Mouse (Mus musculus): ENCODE data around the gene Tesc. TPM values are rescaled to one million over a fixed set of nuclear protein-coding genes. Genes with fewer than 3 reads are reported as not detected.

The Tesc gene
- polyA plus RNA-seq, 1 experiment: 9.8 TPM

GRCm38 (mm10) chr5:118010872-118011271, 16.7 kb upstream of the Tesc start:
- TF ChIP-seq POLR2A (IDR thresholded peaks at IDR 0.05; ENCODE audit: low read depth, low read length): no peak
- TF ChIP-seq CTCF (IDR thresholded peaks at IDR 0.05; ENCODE audit: extremely low read depth, insufficient read length, insufficient replicate concordance, low read depth, low read length): no peak
- H3K27ac ChIP-seq (ENCODE audit: insufficient read depth, low read depth, low read length): no peak overlapping the region
- no peak overlapping the region for H3K4me3 ChIP-seq (ENCODE audit: low read depth, low read length)
- H3K27me3 ChIP-seq (ENCODE audit: control insufficient read depth, insufficient read depth, low read length): no peaks in the 10 kb centered on the region
- WGBS: 59% methylated on average over 7 of the region's 7 CpGs
- H3K36me3 ChIP-seq (ENCODE audit: control insufficient read depth, insufficient read depth, low read length): peaks cover 3% of the 10 kb centered on the region; the same call in 1 of the 2 replicates
- H3K4me1 ChIP-seq (ENCODE audit: control insufficient read depth, insufficient read depth, insufficient read length, low read length): no peaks in the 10 kb centered on the region

GRCm38 (mm10) chr5:118011796-118012195, 15.7 kb upstream of the Tesc start:
- no peak overlapping the region for H3K27ac ChIP-seq (ENCODE audit: insufficient read depth, low read depth, low read length)
- TF ChIP-seq CTCF (IDR thresholded peaks at IDR 0.05; ENCODE audit: extremely low read depth, insufficient read length, insufficient replicate concordance, low read depth, low read length) (no peak), POLR2A (IDR thresholded peaks at IDR 0.05; ENCODE audit: low read depth, low read length) (no peak)
- 74% methylated on average over 7 of the region's 7 CpGs for WGBS
- H3K4me3 ChIP-seq (ENCODE audit: low read depth, low read length): no peak overlapping the region
- peaks cover 3% of the 10 kb centered on the region; the same call in 1 of the 2 replicates for H3K36me3 ChIP-seq (ENCODE audit: control insufficient read depth, insufficient read depth, low read length)
- H3K4me1 ChIP-seq (ENCODE audit: control insufficient read depth, insufficient read depth, insufficient read length, low read length): no peaks in the 10 kb centered on the region
- H3K27me3 ChIP-seq (ENCODE audit: control insufficient read depth, insufficient read depth, low read length): no peaks in the 10 kb centered on the region

- no peak for TF ChIP-seq POLR2A (IDR thresholded peaks at IDR 0.05; ENCODE audit: low read depth, low read length)
- TF ChIP-seq CTCF (IDR thresholded peaks at IDR 0.05; ENCODE audit: extremely low read depth, insufficient read length, insufficient replicate concordance, low read depth, low read length): no peak
Measured at GRCm38 (mm10) chr5:118015028-118015427, 12.5 kb upstream of the Tesc start.

GRCm38 (mm10) chr5:118015669-118016068, 11.9 kb upstream of the Tesc start:
- no peaks in the 10 kb centered on the region for H3K36me3 ChIP-seq (ENCODE audit: control insufficient read depth, insufficient read depth, low read length)
- H3K4me1 ChIP-seq (ENCODE audit: control insufficient read depth, insufficient read depth, insufficient read length, low read length): no peaks in the 10 kb centered on the region
- TF ChIP-seq POLR2A (IDR thresholded peaks at IDR 0.05; ENCODE audit: low read depth, low read length) (no peak), CTCF (IDR thresholded peaks at IDR 0.05; ENCODE audit: extremely low read depth, insufficient read length, insufficient replicate concordance, low read depth, low read length) (no peak)
- WGBS: 81% methylated on average over 2 of the region's 2 CpGs
- no peak overlapping the region for H3K27ac ChIP-seq (ENCODE audit: insufficient read depth, low read depth, low read length)
- no peaks in the 10 kb centered on the region for H3K27me3 ChIP-seq (ENCODE audit: control insufficient read depth, insufficient read depth, low read length)
- no peak overlapping the region for H3K4me3 ChIP-seq (ENCODE audit: low read depth, low read length)

More at GRCm38 (mm10) chr5:118015028-118015427, 12.5 kb upstream of the Tesc start:
- Histone ChIP-seq H3K27ac (ENCODE audit: insufficient read depth, low read depth, low read length) (no peak overlapping the region), H3K4me1 (ENCODE audit: control insufficient read depth, insufficient read depth, insufficient read length, low read length) (no peaks in the 10 kb centered on the region), H3K27me3 (ENCODE audit: control insufficient read depth, insufficient read depth, low read length) (no peaks in the 10 kb centered on the region), H3K36me3 (ENCODE audit: control insufficient read depth, insufficient read depth, low read length) (no peaks in the 10 kb centered on the region), H3K4me3 (ENCODE audit: low read depth, low read length) (no peak overlapping the region)
- WGBS: 29% methylated on average over 12 of the region's 12 CpGs

GRCm38 (mm10) chr5:118017527-118017926, 10.0 kb upstream of the Tesc start:
- Histone ChIP-seq H3K4me3 (ENCODE audit: low read depth, low read length) (no peak overlapping the region), H3K27ac (ENCODE audit: insufficient read depth, low read depth, low read length) (no peak overlapping the region), H3K27me3 (ENCODE audit: control insufficient read depth, insufficient read depth, low read length) (no peaks in the 10 kb centered on the region), H3K4me1 (ENCODE audit: control insufficient read depth, insufficient read depth, insufficient read length, low read length) (no peaks in the 10 kb centered on the region), H3K36me3 (ENCODE audit: control insufficient read depth, insufficient read depth, low read length) (no peaks in the 10 kb centered on the region)
- no peak for TF ChIP-seq CTCF (IDR thresholded peaks at IDR 0.05; ENCODE audit: extremely low read depth, insufficient read length, insufficient replicate concordance, low read depth, low read length)
- TF ChIP-seq POLR2A (IDR thresholded peaks at IDR 0.05; ENCODE audit: low read depth, low read length): no peak
- 51% methylated on average over 5 of the region's 5 CpGs for WGBS

- Histone ChIP-seq H3K27ac (ENCODE audit: insufficient read depth, low read depth, low read length) (no peak overlapping the region), H3K4me3 (ENCODE audit: low read depth, low read length) (no peak overlapping the region), H3K27me3 (ENCODE audit: control insufficient read depth, insufficient read depth, low read length) (no peaks in the 10 kb centered on the region), H3K4me1 (ENCODE audit: control insufficient read depth, insufficient read depth, insufficient read length, low read length) (no peaks in the 10 kb centered on the region), H3K36me3 (ENCODE audit: control insufficient read depth, insufficient read depth, low read length) (no peaks in the 10 kb centered on the region)
- 61% methylated on average over 11 of the region's 11 CpGs for WGBS
- TF ChIP-seq POLR2A (IDR thresholded peaks at IDR 0.05; ENCODE audit: low read depth, low read length) (no peak), CTCF (IDR thresholded peaks at IDR 0.05; ENCODE audit: extremely low read depth, insufficient read length, insufficient replicate concordance, low read depth, low read length) (no peak)
Measured at GRCm38 (mm10) chr5:118019905-118020304, 7.6 kb upstream of the Tesc start.

GRCm38 (mm10) chr5:118023053-118023452, 4.5 kb upstream of the Tesc start:
- peaks cover 22% of the 10 kb centered on the region for H3K27me3 ChIP-seq (ENCODE audit: control insufficient read depth, insufficient read depth, low read length)
- 42% methylated on average over 3 of the region's 3 CpGs for WGBS
- H3K36me3 ChIP-seq (ENCODE audit: control insufficient read depth, insufficient read depth, low read length): no peaks in the 10 kb centered on the region

GRCm38 (mm10) chr5:118025880-118026279, 1.7 kb upstream of the Tesc start:
- Histone ChIP-seq H3K4me3 (ENCODE audit: low read depth, low read length) (no peak overlapping the region), H3K36me3 (ENCODE audit: control insufficient read depth, insufficient read depth, low read length) (no peaks in the 10 kb centered on the region), H3K27me3 (ENCODE audit: control insufficient read depth, insufficient read depth, low read length) (peaks cover 31% of the 10 kb centered on the region), H3K4me1 (ENCODE audit: control insufficient read depth, insufficient read depth, insufficient read length, low read length) (peaks cover 23% of the 10 kb centered on the region), H3K27ac (ENCODE audit: insufficient read depth, low read depth, low read length) (no peak overlapping the region)
- WGBS: 28% methylated on average over 12 of the region's 12 CpGs
- TF ChIP-seq CTCF (IDR thresholded peaks at IDR 0.05; ENCODE audit: extremely low read depth, insufficient read length, insufficient replicate concordance, low read depth, low read length): no peak

More at GRCm38 (mm10) chr5:118023053-118023452, 4.5 kb upstream of the Tesc start:
- no peak overlapping the region for H3K4me3 ChIP-seq (ENCODE audit: low read depth, low read length)
- TF ChIP-seq POLR2A (IDR thresholded peaks at IDR 0.05; ENCODE audit: low read depth, low read length): no peak
- H3K4me1 ChIP-seq (ENCODE audit: control insufficient read depth, insufficient read depth, insufficient read length, low read length): peaks cover 7% of the 10 kb centered on the region
- no peak overlapping the region for H3K27ac ChIP-seq (ENCODE audit: insufficient read depth, low read depth, low read length)

Measured in small intestine, adult 2 months (tissue).